Mouse (Mus musculus) embryonic facial prominence, embryonic 10.5 days (tissue): ENCODE measurements at regions not wholly inside any gene's neighbourhood (a gene's known extent, or its start where the extent isn't known, plus 50 kb on each side); places are given as distances from the start of the nearest gene placed in this dataset.
"Not testable (repeated sequence)": the region's sequence is repeated elsewhere in the genome, so short reads cannot be mapped to it uniquely, and the experiment has no call there.

ENCODE experiments used
- DNase-seq: peaks from one replicate; pipeline ENCODE4 v3.0.0-alpha.2; 2017; ENCODE audit warnings: low spot score
- H3K27ac ChIP-seq: fragments of 300-500 bp; sonication (generic); replicated peaks from 2 replicates; pipeline ENCODE4 v1.5.1; 2016; ENCODE audit warnings: mild to moderate bottlenecking
- H3K27me3 ChIP-seq: fragments of 300-500 bp; sonication (generic); replicated peaks from 2 replicates; pipeline ENCODE4 v1.6.1; 2016; ENCODE audit warnings: low read depth, mild to moderate bottlenecking; ENCODE audit not compliant: poor library complexity, severe bottlenecking
- H3K36me3 ChIP-seq: fragments of 300-500 bp; sonication (generic); replicated peaks from 2 replicates; pipeline ENCODE4 v1.6.1; 2016; ENCODE audit warnings: mild to moderate bottlenecking, moderate library complexity
- H3K4me1 ChIP-seq: fragments of 300-500 bp; sonication (generic); 2 replicates; pipeline ENCODE4 v1.6.1; 2016
- H3K4me3 ChIP-seq: fragments of 300-500 bp; sonication (generic); 2 replicates; pipeline ENCODE4 v1.5.1; 2016; ENCODE audit warnings: mild to moderate bottlenecking, moderate library complexity
- H3K9me3 ChIP-seq: fragments of 300-500 bp; sonication (generic); 2 replicates; pipeline ENCODE4 v1.6.1; 2016; ENCODE audit warnings: mild to moderate bottlenecking
- WGBS: fragments of 180-500 bp; shearing (Covaris S2); methylation state at CpG from one replicate; pipeline ENCODE4 v1.1.7; 2016; 5-methylcytosine and 5-hydroxymethylcytosine counted together

- H3K4me1 ChIP-seq: 0 out of 2 replicates have a peak, but pooled peaks cover 3% of the 10 kb centered on the region
- no peaks in the 10 kb centered on the region for H3K9me3 ChIP-seq
- no peak for DNase-seq
- H3K27me3 ChIP-seq: no peaks in the 10 kb centered on the region
- no peak overlapping the region for H3K27ac ChIP-seq
- 75% methylated on average over 7 of the region's 7 CpGs for WGBS
- no peaks in the 10 kb centered on the region for H3K36me3 ChIP-seq
- H3K4me3 ChIP-seq: no peak overlapping the region
Measured at GRCm38 (mm10) chr13:113470822-113471557, 147.4 kb downstream of the Snx18 start.

GRCm38 (mm10) chr13:113464190-113465064 lies 153.9 kb downstream of the Snx18 start:
- Histone ChIP-seq H3K4me1 (0 out of 2 replicates have a peak, but pooled peaks cover 5% of the 10 kb centered on the region), H3K4me3 (no peak overlapping the region), H3K36me3 (no peaks in the 10 kb centered on the region), H3K9me3 (no peaks in the 10 kb centered on the region), H3K27ac (no peak overlapping the region), H3K27me3 (no peaks in the 10 kb centered on the region)
- WGBS: 83% methylated on average over 10 of the region's 10 CpGs
- no peak for DNase-seq

- DNase-seq: no peak
- Histone ChIP-seq H3K4me3 (no peak overlapping the region), H3K4me1 (0 out of 2 replicates have a peak, but pooled peaks cover 5% of the 10 kb centered on the region), H3K27ac (no peak overlapping the region), H3K9me3 (no peaks in the 10 kb centered on the region), H3K36me3 (no peaks in the 10 kb centered on the region), H3K27me3 (no peaks in the 10 kb centered on the region)
- WGBS: 81% methylated on average over 4 of the region's 4 CpGs
Measured at GRCm38 (mm10) chr13:113463420-113463819, 154.9 kb downstream of the Snx18 start.

- Histone ChIP-seq H3K9me3 (no peaks in the 10 kb centered on the region), H3K27me3 (no peaks in the 10 kb centered on the region), H3K27ac (no peak overlapping the region), H3K4me1 (no peaks in the 10 kb centered on the region), H3K4me3 (no peak overlapping the region), H3K36me3 (no peaks in the 10 kb centered on the region)
- DNase-seq: no peak
- 74% methylated on average over 11 of the region's 11 CpGs for WGBS
Measured at GRCm38 (mm10) chr13:113454490-113455295, 161.7 kb downstream of the BC067074 start.

GRCm38 (mm10) chr13:113448378-113448777 lies 155.4 kb downstream of the BC067074 start:
- H3K27ac ChIP-seq: no peak overlapping the region
- no peaks in the 10 kb centered on the region for H3K9me3 ChIP-seq
- no peak overlapping the region for H3K4me3 ChIP-seq
- WGBS: 91% methylated on average over 1 of the region's 1 CpGs
- H3K36me3 ChIP-seq: no peaks in the 10 kb centered on the region
- H3K4me1 ChIP-seq: peaks cover 6% of the 10 kb centered on the region; the same call in 1 of the 2 replicates
- H3K27me3 ChIP-seq: no peaks in the 10 kb centered on the region
- no peak for DNase-seq

- Histone ChIP-seq H3K4me3 (no peak overlapping the region), H3K27me3 (no peaks in the 10 kb centered on the region), H3K27ac (no peak overlapping the region), H3K9me3 (no peaks in the 10 kb centered on the region), H3K36me3 (no peaks in the 10 kb centered on the region), H3K4me1 (peaks cover 11% of the 10 kb centered on the region; the same call in 1 of the 2 replicates)
- no peak for DNase-seq
- 69% methylated on average over 5 of the region's 5 CpGs for WGBS
Measured at GRCm38 (mm10) chr13:113446226-113446625, 153.3 kb downstream of the BC067074 start.

- H3K4me3 ChIP-seq, H3K36me3 ChIP-seq, H3K27me3 ChIP-seq, H3K9me3 ChIP-seq, H3K27ac ChIP-seq, DNase-seq: not testable (repeated sequence)
- 93% methylated on average over 2 of the region's 2 CpGs for WGBS
- peaks cover 13% of the 10 kb centered on the region; the same call in 1 of the 2 replicates for H3K4me1 ChIP-seq
Measured at GRCm38 (mm10) chr13:113444481-113444880, 151.5 kb downstream of the BC067074 start.

- Histone ChIP-seq H3K36me3 (no peaks in the 10 kb centered on the region), H3K4me1 (peaks cover 14% of the 10 kb centered on the region; the same call in 1 of the 2 replicates), H3K27ac (no peak overlapping the region), H3K27me3 (no peaks in the 10 kb centered on the region), H3K9me3 (no peaks in the 10 kb centered on the region), H3K4me3 (no peak overlapping the region)
- DNase-seq: no peak
- 92% methylated on average over 8 of the region's 8 CpGs for WGBS
Measured at GRCm38 (mm10) chr13:113443078-113443477, 150.1 kb downstream of the BC067074 start.

GRCm38 (mm10) chr13:113442169-113442568 lies 149.2 kb downstream of the BC067074 start:
- H3K27me3 ChIP-seq: no peaks in the 10 kb centered on the region
- WGBS: 49% methylated on average over 9 of the region's 9 CpGs
- no peaks in the 10 kb centered on the region for H3K36me3 ChIP-seq
- H3K27ac ChIP-seq: no peak overlapping the region
- H3K9me3 ChIP-seq: no peaks in the 10 kb centered on the region
- DNase-seq: no peak
- peaks cover 12% of the 10 kb centered on the region; the same call in 1 of the 2 replicates for H3K4me1 ChIP-seq
- no peak overlapping the region for H3K4me3 ChIP-seq

GRCm38 (mm10) chr13:113440137-113440536 lies 147.2 kb downstream of the BC067074 start:
- Histone ChIP-seq H3K4me3 (no peak overlapping the region), H3K9me3 (no peaks in the 10 kb centered on the region), H3K27ac (no peak overlapping the region), H3K4me1 (peaks cover 8% of the 10 kb centered on the region; the same call in 1 of the 2 replicates), H3K36me3 (no peaks in the 10 kb centered on the region), H3K27me3 (no peaks in the 10 kb centered on the region)
- 93% methylated on average over 5 of the region's 5 CpGs for WGBS
- DNase-seq: no peak

GRCm38 (mm10) chr13:113439516-113439915 lies 146.6 kb downstream of the BC067074 start:
- WGBS: 46% methylated on average over 7 of the region's 7 CpGs
- peaks cover 8% of the 10 kb centered on the region; the same call in 1 of the 2 replicates for H3K4me1 ChIP-seq
- H3K27me3 ChIP-seq: no peaks in the 10 kb centered on the region
- H3K9me3 ChIP-seq: no peaks in the 10 kb centered on the region
- no peak overlapping the region for H3K4me3 ChIP-seq
- no peak for DNase-seq
- no peaks in the 10 kb centered on the region for H3K36me3 ChIP-seq
- no peak overlapping the region for H3K27ac ChIP-seq

- no peaks in the 10 kb centered on the region for H3K9me3 ChIP-seq
- H3K27ac ChIP-seq: no peak overlapping the region
- DNase-seq: no peak
- no peak overlapping the region for H3K4me3 ChIP-seq
- 85% methylated on average over 2 of the region's 2 CpGs for WGBS
- H3K27me3 ChIP-seq: no peaks in the 10 kb centered on the region
- H3K36me3 ChIP-seq: no peaks in the 10 kb centered on the region
- H3K4me1 ChIP-seq: peaks cover 8% of the 10 kb centered on the region; the same call in 1 of the 2 replicates
Measured at GRCm38 (mm10) chr13:113438872-113439271, 145.9 kb downstream of the BC067074 start.
